Mouse (Mus musculus) cerebellum, adult 2 months (tissue): ENCODE data around the gene Topbp1. TPM values are rescaled to one million over a fixed set of nuclear protein-coding genes. Genes with fewer than 3 reads are reported as not detected.

Source experiments
- DNase-seq, 2 experiments: peaks; one replicate each; pipeline ENCODE4 v3.0.0; 2021
- H3K27ac ChIP-seq: fragments of 200-500 bp; 2 replicates; pipeline ENCODE4 v1.5.1; 2012; ENCODE audit warnings: low read length, control low read depth, inconsistent platforms; ENCODE audit not compliant: insufficient read depth
- H3K27me3 ChIP-seq: fragments of 200-500 bp; 2 replicates; pipeline ENCODE4 v1.6.1; 2012; ENCODE audit warnings: inconsistent platforms, mild to moderate bottlenecking, low read length, moderate library complexity; ENCODE audit not compliant: control insufficient read depth, insufficient read depth
- H3K4me1 ChIP-seq: fragments of 200-500 bp; 2 replicates; pipeline ENCODE4 v1.6.1; 2011; ENCODE audit warnings: low read length; ENCODE audit not compliant: control insufficient read depth, insufficient read depth
- H3K4me3 ChIP-seq: fragments of 200-500 bp; replicated peaks from 2 replicates; pipeline ENCODE3; 2011; ENCODE audit warnings: mild to moderate bottlenecking, low read depth, low read length, control low read depth; ENCODE audit not compliant: insufficient read depth
- CTCF ChIP-seq: fragments of 200-500 bp; IDR thresholded peaks from 2 replicates; pipeline ENCODE4 v1.5.1; 2011; ENCODE audit warnings: low read depth, mild to moderate bottlenecking, control low read depth, low read length, moderate library complexity, borderline replicate concordance; ENCODE audit not compliant: insufficient read depth
- POLR2A ChIP-seq: fragments of 200-500 bp; IDR thresholded peaks from 2 replicates; pipeline ENCODE4 v1.6.1; 2011; ENCODE audit warnings: low read length, control low read depth, borderline replicate concordance; ENCODE audit not compliant: insufficient read depth
- WGBS: fragments of 180-500 bp; shearing (Covaris S2); methylation state at CpG from one replicate; pipeline ENCODE4 v1.1.7; 2018; 5-methylcytosine and 5-hydroxymethylcytosine counted together
- polyA plus RNA-seq: library from polyadenylated mRNA; depleted of rRNA; stranded (reverse); fragments of >200 nt; gene quantifications from 2 replicates; pipeline ENCODE4 v1.2.3, GENCODE M21; 2012

Gene Topbp1
- polyA plus RNA-seq, 1 experiment = 14.0 TPM

DNA sequence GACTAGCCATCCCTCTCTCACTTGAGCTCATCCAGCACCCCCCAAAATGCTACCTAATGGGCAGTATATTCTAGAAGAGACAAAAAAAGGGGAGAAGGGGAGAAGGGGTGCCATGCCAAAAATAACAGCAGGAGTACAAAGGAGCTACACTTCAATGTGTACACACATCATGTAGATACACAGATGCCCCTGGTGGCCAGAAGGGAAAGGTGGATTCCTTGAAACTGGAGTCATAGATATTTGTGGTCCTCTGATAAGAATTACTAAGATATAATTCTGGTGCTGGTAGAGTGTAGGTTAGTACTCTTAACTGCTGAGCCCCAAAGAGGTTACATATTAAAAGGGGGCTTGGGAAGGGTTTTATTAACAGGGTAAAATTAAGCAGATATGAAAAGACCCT is 52.9 kb downstream of the Topbp1 start:
- H3K4me3 ChIP-seq = no peak overlapping the region

DNA sequence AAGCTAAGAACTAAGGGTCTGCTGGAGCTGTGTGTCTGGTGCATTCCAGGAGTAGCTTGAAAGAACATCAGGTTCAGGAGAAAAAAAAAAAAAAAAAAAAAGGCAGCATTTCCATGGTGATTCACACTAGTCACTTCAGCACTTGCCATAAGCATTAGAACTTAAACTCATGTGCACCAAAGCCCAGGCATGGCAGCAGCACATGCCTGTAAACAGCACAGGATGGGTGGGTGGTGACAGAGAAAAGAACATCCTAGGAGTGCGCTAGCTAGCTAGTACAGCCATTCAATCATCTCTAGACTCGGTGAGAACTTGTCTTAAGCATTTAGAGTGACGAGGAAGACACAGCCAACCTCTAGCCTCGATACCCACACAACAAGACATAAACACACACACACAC is 53.5 kb downstream of the Topbp1 start:
- TF ChIP-seq POLR2A = no peak
- TF ChIP-seq CTCF = no peak

More for the DNA sequence above, 52.9 kb downstream of the Topbp1 start:
- no peaks in the 10 kb centered on the region; the same call in none of the 2 replicates for H3K4me1 ChIP-seq
- H3K27me3 ChIP-seq = no peaks in the 10 kb centered on the region
- TF ChIP-seq POLR2A (no peak), CTCF (no peak)
- DNase-seq = no peak
- no peak overlapping the region for H3K27ac ChIP-seq

DNA sequence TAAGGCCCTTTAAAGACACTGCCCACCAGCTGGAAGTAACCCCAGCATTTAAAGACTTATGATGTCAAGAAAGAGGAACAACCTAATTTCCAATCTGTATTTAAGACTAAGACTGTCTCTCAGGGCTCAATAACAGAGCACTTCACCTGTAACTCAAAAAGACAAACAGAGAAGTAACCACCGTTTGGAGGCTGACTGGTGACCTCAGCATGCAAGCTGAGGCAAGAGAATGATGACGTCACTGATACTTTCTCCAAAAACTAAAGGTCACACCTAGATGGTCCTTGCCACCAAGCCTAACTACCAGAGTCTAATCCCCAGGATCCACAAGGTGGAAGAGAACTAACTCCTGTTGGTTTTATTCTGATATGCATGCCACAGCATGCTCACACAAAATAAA is 55.6 kb downstream of the Topbp1 start:
- WGBS = 55% methylated on average over 2 of the region's 2 CpGs

More for the DNA sequence above, 53.5 kb downstream of the Topbp1 start:
- 76% methylated on average over 4 of the region's 4 CpGs for WGBS
- Histone ChIP-seq H3K27me3 (no peaks in the 10 kb centered on the region), H3K27ac (no peak overlapping the region), H3K4me1 (peaks cover 5% of the 10 kb centered on the region), H3K4me3 (no peak overlapping the region)
- no peak for DNase-seq

DNA sequence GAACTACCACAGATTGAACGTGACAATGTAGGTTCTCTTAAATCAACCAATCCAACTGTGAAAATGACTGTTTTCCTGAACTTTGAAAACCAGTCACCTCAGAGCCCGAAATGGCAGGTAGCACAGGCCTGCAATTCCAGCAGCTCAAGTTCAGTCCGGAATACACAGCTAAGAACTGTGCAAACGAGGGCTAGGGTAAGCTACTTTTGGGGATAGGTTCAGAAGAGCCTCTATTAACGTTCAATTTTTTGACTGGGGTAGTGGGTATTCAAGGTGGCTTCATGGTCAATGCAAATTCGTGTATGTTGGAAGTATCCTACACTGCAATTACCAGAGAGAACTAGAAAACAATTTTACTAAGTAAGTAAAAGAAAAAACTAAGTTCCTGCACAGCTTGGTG is 58.1 kb downstream of the Topbp1 start:
- Histone ChIP-seq H3K27me3 (no peaks in the 10 kb centered on the region), H3K4me1 (peaks cover 5% of the 10 kb centered on the region), H3K27ac (no peak overlapping the region), H3K4me3 (no peak overlapping the region)
- TF ChIP-seq CTCF (no peak), POLR2A (no peak)
- no peak for DNase-seq
- 59% methylated on average over 6 of the region's 6 CpGs for WGBS

More for the DNA sequence above, 55.6 kb downstream of the Topbp1 start:
- Histone ChIP-seq H3K27me3 (no peaks in the 10 kb centered on the region), H3K27ac (no peak overlapping the region), H3K4me3 (no peak overlapping the region), H3K4me1 (peaks cover 5% of the 10 kb centered on the region)
- no peak for TF ChIP-seq CTCF
- no peak for TF ChIP-seq POLR2A
- DNase-seq = no peak

DNA sequence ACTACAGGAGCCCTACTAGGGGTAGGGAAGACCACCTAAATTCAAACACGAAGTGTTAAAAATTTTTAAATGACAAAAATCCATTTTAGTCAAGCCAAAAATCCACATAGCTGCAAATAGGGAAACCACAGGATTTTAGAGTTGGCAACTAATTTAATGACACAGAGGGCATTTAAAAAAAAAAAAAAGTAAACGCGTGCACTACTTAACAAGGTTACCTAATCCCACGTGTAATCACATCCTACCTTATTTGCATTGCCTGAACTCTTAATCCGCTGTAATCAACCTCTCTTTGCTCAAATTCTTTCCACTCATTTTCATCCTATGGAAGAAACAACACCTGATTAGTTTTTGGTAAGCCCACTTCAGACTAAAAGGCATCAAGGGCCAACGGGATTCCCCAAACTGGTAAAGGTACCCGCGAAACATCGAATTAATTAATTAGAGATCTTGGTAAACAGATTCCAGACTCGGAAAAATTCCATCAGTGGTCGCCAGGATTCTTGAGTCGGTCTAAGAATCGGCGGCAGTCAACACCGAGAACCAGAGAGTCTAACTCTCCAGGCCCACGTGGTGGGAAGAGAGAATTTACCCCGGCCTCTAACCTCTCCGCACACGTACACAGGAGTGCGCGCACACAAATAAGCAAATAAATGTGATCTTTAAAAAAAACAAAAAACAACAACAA is 58.9 kb downstream of the Topbp1 start:
- H3K4me3 ChIP-seq = peak overlapping the region; percentile 85
- DNase-seq = peak; percentile 17 to 28
- WGBS = 4% methylated on average over 21 of the region's 21 CpGs
- H3K27ac ChIP-seq = no peak overlapping the region
- TF ChIP-seq POLR2A = no peak
- no peak for TF ChIP-seq CTCF
- H3K4me1 ChIP-seq = peaks cover 5% of the 10 kb centered on the region
- H3K27me3 ChIP-seq = no peaks in the 10 kb centered on the region

- Histone ChIP-seq H3K27ac (peak overlapping the region; percentile 97), H3K4me3 (peak overlapping the region; percentile 85), H3K4me1 (peaks cover 5% of the 10 kb centered on the region), H3K27me3 (no peaks in the 10 kb centered on the region)
- 4% methylated on average over 85 of the region's 94 CpGs for WGBS
- DNase-seq = peak in 1 of 2 experiments; percentile 65
- no peak for TF ChIP-seq POLR2A
- TF ChIP-seq CTCF = no peak
Observed at GRCm38 (mm10) chr9:103364601-103365289, 59.7 kb downstream of the Topbp1 start.

GRCm38 (mm10) chr9:103365290-103366247 is 60.6 kb downstream of the Topbp1 start, which contains the start of gene Cdv3:
Cdv3 (minus strand) TSS chr9:103365840.
- 3% methylated on average over 92 of the region's 95 CpGs for WGBS
- Histone ChIP-seq H3K27ac (peak within 1 kb of the TSS; percentile 97), H3K27me3 (no peaks in the 10 kb centered on the region), H3K4me1 (peaks cover 5% of the 10 kb centered on the region), H3K4me3 (peak within 1 kb of the TSS; percentile 85)
- peak; percentile 63 for TF ChIP-seq POLR2A
- no peak for TF ChIP-seq CTCF
- peak; percentile 99 to 100 for DNase-seq
